Mouse (Mus musculus) cerebellum, postnatal 36 days (tissue): ENCODE data around the gene Zdhhc1.

ENCODE experiments used
- DNase-seq, 2 experiments: peaks; one replicate each; pipeline ENCODE4 v3.0.0; 2021 to 2022; ENCODE audit warnings: mixed read lengths in 2 of 2

Zdhhc1 gene

DNA sequence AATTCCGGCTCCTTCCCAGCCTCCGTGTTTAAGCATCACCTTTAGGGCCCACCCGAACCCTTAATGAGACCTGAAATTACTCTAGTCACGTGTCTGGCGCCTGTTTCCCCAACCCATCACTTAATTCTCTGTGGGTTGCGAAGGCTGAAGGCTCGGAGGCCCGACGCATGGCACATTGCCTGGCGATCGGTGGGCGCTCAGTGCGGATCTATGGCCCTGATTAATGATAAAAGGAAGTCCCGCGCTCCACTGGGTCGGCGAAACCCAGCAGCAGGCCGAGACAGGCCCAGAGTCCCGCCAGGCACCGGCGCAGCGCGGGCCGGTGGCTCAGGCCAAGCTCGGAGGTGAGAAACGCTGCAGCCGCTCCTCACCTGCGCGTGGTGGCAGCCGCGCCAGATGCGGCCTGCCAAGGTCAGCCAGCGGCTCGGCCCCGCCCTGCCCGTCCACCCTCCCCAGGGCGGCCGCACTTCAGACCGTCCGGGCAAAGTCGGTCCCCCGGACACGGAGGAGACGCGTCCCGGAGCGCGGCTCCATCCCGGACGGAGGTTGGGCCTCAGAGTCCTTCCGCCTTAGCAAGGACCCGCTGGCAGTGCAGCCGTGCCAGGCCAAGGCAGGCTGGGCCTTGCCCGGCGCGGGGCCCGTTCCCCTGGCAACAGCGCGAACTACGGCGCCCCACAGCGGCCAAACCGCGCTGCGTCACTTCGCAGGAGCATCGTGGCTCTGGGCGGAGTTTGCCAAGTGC is at the start of gene Zdhhc1:
Zdhhc1 (minus strand) TSS at position 464 of the 742 bp plus-strand sequence.
- peak; percentile 93 to 95 for DNase-seq

DNA sequence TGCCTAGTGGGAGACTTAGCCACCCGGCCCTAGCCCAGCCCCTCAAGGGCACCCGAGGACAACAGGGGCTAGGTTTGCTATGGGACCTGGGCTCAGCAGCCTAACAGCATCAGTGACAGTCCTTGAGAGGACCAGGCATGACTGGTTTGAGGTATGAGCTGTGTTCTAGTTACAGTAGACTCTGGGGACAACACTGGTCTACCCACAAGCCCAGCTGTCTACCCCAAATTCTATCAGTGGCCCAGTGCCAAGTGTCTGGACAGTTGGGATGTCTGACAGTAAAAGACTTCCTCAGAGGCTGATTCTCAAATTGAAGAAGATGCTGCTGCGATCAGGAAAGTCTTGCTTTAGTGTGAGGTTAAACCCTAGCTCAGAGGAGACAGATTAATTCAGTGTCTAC is 48.5 kb upstream of the Zdhhc1 start:
- no peak for DNase-seq

DNA sequence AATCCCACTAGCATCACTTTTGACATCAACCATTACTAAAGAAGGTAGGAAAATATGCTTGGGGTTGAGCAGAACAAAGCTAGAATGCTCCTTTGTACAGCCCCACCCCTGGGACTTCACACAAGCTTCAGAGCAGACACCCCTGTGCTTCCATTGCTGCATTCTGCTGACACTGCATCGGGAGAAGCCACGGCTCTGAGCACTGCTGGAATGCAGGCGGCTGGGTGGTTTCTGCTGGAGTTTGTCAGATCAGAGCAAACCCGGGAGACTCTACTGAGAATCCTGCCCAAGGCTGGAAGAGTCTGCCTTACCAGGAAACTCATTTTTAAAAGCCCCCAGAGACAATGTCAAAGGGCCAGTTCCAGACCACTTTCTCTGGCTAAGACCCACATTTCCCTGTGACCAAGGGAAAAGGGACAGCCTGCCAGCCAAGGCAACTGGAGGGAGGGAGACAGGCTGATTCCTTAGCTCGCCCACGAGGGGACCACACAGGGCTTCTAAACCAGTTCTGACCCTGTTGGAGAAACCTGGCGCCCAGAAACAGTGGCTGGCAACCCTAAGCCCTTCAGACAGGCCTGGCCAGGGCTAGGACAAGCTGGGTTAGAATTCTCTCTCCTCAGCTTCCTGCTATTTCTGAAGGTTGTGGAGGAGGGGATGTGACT is 48.0 kb upstream of the Zdhhc1 start:
- DNase-seq: no peak

DNA sequence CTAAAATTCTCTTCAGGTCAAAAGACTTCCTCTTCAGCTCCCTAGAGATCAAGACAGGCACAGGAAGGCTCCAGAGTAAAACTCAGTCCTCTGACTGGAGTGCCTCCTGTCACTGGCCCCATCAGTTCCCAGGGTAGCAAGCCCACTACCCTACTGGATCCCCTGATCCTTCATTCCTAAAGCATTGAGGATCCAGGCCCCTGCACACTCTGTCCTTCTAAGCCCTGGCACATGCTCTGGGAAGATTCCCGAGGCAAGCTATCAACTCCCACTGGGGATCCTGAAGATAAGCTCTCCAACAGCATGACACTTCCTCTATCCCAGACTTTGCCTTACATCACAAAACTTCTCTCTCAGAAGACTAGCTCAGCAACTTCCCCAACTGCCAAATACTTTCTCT is 47.0 kb upstream of the Zdhhc1 start:
- DNase-seq: no peak

DNA sequence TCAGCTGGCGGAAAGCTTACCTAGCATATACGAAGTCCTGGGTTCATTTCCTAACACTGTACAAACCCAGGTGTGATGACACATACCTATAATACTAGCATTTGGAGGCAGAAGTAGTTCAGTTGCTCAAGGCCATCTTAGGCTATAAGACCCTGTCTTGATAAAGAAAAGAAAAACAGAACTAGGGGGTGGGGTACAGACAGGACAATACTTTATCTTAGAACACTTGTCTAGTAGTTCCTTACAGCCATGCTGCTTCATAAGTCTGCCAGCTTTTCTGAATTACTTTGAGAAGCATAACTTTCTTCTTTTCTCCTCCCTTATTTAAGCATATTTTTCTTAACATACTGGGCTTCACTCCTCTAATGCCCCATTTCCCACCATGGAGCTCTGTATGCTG is 46.1 kb upstream of the Zdhhc1 start:
- no peak for DNase-seq

DNA sequence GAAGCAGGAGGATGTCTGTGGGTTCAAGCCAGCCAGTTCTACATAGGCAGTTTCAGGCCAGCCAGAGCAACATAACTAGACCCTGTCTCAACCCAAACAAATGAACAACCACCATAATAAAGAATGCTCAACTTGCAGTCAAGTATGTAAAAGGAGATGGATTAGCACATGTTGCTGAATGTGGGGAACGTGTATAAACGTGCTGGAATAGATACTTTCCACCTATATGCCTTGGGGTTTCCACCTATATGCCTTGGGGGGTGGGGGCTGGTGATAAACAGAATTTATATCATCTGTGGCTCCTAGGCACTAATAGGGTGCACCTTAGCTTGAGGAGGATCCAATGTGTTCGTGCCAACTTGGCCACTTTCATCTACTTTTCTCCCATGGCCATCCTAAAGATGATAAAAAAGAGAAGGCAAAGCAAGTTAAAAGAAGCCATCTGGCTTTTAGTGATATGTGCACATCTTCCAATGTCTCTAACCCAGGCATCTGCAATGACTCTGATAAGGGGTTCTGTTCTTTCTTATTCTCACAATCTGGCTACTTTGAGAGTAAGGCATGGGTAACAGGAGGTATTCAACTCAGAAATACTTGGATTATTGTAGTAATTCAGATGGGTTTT is 45.4 kb upstream of the Zdhhc1 start:
- DNase-seq: no peak

DNA sequence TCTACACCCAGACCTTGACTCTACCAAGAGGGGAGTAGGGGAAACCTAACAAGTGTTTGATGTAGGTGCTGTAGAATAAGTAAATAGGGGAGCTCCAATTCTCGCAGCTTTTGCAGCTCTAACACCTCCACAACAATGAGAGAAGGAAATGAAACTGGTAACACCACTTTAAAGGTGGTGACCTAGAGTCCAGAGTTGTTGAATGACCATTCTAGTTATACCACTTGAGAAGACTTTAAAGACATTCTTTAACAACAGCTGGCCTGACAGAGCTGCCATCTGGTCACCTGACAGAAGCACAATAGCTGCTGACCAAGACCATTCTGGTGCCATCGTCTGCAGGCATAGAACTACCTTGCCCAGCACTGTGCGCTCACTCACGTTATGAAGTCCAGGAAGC is 42.2 kb upstream of the Zdhhc1 start:
- no peak for DNase-seq

DNA sequence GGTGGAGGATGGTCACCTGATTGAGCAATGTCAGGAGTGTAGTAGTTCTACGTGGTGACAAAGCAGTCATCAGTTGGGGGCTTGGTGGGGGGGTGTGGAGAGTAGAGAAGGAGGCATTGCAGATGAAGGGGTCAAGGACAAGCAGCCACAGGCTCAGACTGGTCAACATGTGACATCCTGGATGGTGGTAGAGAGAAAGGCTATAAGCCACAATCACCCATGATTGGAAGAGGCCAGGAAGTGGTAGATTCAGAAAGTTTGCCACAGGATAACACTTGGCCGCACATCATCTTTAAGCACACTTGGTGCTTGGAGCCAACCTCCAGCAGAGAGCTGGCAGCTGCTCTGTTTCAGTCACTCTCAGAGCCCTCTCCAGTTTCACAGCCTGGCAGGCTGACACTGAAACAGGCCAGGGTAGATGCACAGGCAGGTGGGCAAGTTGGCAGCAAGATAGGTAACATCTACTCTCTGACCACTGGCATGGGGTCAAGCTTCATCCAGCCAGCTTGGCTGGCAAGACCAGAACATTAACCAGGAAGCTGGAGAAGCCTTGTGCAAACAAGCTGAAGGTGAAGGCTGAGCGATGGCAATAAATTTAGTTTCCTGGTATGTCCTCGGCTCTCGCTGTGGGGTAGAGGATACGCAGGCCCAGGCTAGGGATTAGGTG is 40.4 kb upstream of the Zdhhc1 start:
- DNase-seq: peak; percentile 68 to 71

DNA sequence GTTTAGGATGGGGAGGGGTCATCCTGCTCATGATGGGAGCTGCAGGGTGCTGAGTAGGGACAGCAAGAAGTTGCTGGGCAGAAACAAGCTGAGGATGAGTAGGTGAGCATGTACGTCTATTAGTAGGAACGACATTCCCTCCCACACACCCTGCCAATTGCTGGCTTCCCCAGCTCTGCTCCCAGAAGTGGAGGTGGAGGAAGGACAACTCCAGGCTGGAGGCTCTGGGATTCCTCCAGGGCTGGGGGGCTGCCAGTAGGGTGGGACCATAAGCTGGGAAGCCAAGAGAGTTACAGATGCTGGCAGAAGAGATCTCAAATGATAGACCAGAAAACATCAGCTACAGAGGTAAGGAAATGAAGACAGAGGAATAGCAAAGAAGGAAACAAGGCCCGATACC is 39.8 kb upstream of the Zdhhc1 start:
- DNase-seq: no peak

DNA sequence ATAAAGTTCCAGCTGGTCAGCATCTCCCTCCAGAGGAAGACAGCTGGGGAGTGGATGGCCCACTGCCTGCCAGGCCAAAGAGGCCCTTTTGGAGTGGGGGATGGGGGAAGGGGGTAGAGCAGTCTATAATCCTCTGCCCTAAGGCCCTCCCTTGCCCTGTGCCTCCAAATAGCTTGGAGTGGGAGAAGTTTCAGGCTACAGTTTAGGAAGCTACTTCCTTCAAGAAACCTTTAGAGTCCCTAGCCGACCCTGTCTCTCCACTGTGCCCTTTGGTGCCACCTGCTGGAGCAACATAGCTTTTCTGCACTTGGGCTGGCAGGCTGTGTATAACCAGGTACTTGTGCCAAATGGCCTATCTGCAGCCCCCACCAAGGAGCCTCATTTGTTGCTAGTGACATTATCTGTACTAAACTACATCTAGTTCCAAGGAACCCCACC is 37.2 kb upstream of the Zdhhc1 start:
- peak; percentile 75 to 77 for DNase-seq

DNA sequence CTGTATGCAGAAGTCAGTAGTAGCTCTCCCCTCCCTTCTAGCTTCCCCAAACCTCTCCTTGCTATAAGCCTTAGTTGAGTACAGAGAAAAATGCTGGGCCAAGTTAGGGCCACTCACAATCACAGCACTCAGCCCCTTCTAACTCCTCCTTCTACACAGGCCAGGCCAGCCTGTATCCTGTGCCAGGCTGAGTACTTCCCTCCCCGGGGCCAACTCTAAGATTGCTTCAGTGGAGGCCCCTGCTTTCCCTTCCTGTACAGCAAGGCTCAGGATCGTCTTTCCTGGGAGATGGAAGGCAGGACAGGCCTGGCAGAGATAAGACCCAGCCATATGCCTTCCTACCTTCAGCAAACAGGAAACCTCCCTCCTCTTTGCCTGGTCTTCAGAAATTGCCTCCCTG is 36.7 kb upstream of the Zdhhc1 start:
- no peak for DNase-seq

DNA sequence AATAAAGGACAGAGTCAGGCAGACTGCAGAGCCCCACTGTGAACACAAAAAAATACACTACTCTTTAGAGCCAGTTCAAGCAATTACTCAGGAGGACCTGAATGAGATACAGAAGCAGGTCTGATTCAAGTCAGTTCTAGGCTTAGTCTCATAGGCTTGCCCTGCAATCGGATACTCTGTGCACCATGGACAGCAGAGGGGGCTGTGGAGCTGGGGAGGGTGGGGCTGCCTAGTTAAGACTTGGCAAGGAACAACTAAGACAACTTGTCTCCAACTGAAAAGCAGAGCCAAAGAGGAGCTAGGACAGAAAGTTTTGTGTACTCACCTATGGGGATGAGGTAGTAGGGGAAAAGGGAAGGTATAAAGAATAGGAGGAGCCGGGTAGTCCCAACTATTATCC is 35.1 kb upstream of the Zdhhc1 start:
- peak in 1 of 2 experiments; percentile 47 for DNase-seq

DNA sequence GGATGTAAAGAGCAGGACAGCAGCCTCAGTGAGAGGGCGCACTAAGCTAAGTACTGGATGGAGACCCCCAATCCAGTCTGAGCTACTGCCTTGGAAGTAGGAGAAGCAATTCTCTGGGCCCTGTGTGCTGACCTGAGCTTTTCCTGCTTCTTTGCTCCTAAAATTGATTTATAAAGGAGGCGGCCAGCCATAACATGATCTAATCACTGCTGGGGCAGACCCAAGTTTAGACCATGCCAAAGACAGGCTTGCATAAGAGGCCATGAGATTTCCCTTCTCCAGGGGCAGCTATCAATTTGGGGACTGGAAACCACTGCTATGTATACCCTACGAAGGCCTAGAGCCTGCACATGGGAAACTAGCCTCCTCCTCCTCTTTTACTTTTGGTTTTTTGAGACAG is 32.6 kb upstream of the Zdhhc1 start:
- DNase-seq: no peak

DNA sequence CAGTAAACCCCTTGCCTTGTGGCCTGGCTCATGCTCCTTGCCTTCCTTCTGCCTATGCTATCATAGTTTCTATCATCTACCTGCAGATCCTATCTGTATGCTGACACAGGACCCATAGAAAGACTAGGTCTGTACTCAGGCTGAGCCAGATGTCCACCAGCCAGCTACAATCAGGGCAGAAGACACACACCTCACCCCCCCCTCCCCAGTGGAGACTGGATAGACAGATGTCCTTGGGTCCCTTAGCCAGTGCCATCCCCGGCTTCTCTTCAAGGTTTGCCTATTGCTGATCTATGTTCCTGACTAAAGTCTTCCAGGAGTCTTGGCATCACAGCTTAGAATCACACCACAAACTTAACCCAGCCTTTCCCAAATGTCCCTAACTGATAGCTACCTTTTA is 31.5 kb upstream of the Zdhhc1 start:
- no peak for DNase-seq

DNA sequence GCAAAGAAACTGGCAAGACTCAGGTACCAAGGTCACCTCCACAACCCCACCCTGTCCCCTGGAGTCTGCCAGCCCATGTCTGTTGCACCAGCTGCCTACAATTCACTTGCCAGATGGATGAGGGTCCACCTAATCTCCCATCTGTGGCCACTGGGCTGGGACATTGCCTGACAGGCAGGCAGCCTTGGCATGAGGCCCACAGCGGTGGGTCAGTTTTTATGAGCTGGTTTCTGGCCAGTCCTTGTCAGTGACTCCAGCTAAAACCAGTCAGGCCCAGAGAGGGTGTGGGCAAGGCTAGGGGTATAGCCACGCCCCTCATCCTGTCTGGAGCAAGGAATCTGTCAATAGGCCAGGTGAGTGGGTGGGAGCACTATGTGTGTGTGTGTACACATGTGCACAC is 30.4 kb upstream of the Zdhhc1 start:
- peak in 1 of 2 experiments; percentile 20 for DNase-seq

DNA sequence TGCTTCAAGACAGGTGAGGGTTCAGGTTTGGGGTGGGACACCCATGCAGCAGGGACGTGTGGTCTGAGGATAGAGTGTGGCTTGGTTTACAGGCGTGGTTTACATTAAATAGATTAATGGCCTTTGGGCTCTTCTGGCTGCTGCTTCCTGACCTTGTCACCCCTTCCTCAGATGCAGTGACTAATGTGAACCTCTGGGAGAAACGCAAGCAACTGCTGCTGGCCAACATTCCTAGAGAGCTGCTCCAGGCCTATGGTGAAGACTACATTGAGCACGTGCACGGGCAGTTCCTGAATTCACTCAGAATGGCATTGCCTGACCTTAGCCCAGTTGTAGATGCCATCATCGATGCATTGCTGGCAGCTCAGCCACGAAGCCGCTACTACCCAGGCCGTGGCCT is 26.2 kb upstream of the Zdhhc1 start:
- no peak for DNase-seq

DNA sequence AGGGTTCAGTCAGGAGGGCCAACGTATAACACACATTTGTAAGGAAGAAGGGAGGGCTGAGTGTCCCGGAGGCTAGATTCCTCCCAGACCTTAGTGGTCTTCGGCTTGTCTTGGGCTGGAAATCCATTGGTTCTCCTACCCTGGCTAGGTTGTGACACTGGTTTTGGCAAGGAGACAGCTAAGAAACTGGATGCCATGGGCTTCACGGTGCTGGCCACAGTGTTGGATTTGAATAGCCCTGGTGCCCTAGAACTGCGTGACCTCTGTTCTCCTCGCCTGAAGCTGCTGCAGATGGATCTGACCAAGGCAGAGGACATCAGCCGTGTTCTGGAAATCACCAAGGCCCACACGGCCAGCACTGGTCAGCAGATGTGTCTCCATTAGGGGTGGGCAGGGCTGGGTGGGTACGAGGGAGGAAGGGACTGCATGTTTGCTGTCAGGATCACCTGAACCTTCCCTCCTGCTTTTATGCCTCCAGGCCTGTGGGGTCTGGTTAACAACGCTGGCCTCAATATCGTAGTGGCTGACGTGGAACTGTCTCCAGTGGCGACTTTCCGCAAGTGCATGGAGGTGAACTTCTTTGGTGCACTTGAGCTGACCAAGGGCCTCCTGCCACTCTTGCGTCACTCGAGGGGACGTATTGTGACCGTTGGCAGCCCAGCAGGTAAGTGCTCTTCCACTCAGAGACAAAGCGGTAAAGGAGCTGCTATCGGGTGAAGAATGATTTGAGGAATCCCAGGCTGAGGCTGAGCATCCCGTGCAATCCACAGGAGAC is 25.5 kb upstream of the Zdhhc1 start:
- DNase-seq: no peak

DNA sequence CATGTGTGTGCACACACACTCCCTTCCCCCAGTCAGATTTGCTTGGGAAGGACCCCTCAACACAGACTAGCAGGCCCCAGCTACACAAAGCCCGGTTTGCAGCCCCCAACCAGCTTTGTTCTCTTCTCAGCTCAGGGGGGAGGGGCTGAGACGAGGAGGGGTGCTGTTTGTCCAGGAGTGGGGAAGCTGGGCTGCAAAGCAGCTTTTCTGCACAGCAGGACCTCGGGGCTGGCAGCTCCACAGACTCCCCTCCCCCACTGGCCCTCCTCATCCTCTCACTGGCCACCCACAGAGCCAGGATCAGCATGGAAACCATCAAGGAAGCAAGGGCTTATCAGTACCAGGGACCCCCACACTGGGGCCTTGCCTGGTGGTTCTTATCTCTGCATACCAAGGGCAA is 24.4 kb upstream of the Zdhhc1 start:
- DNase-seq: no peak

DNA sequence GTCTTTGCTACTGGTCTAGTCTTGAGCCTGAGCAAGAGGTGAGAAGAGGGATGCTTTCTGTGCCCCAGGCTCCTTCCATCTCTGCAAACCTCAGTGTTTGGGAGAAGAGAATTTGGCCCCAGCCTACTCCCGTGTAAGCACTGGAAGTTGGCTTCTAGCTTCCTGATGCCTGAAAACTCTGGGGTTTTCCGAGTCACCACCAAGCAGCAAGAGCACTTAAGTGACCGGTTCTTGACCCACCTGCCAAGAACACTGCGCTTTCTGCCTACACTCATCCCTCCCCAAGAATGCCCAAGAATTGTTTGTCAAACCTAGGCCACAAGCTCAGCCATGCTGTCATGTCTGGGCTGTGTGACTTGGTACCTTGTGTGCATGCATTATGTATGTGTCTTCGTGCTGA is 23.8 kb upstream of the Zdhhc1 start:
- no peak for DNase-seq

DNA sequence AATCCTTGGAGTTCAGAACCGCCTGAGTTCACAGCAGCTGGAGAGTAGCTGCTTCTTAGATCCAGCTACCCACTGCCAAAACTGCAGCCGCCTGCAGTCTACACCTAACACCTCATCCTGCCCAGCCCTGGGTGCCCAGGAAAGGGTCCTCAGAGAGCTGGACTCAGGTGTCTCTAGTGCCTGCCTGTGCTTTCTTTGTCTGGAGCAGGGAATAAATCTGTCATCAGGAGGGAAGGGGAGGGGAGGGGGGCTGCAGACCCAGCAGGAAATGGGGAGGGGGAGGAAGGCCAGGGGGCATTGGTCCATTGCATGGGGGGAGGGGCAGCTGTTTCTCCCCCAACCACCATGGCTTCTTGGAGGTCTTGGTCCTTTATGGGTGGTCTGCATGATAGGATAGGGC is 22.9 kb upstream of the Zdhhc1 start:
- DNase-seq: no peak

DNA sequence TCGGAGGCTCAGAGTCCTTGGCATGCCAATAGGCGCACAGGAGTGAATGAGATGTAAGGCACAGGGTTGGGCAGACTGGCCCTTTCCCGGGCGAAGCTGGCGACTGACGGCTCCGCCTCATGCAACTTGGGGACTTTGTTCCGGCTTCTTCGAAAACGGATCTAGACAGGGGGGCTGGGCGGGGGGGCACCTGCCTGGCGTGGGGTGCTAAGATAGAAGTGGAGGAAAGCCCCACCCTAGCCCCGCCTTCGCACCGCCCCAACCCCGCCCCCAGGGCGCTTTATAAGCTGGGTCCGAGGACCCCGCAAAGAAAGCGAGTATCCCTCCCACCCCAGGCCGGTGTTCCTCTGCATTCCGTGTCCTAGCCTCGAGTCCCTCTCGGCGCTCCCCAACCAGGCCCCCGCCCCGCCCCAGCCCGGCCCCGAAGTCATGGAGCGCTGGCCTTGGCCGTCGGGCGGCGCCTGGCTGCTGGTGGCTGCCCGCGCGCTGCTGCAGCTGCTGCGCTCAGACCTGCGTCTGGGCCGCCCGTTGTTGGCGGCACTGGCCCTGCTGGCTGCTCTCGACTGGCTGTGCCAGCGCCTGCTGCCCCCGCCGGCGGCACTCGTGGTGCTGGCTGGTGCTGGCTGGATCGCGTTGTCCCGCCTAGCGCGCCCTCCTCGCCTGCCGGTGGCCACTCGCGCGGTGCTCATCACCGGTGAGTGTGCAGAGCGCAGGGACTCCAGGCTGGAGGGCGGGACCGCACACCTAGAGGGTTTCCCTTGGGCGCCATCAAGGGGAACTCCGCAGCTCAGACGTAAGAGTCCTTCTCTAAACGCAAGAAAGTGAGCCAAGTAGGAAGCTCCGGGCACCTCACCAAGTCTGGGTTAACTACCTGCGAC is 22.0 kb upstream of the Zdhhc1 start, which contains the start of gene Hsd11b2:
Hsd11b2 (plus strand) TSS at position 320 of the 878 bp plus-strand sequence.
- DNase-seq: peak; percentile 25 to 30

DNA sequence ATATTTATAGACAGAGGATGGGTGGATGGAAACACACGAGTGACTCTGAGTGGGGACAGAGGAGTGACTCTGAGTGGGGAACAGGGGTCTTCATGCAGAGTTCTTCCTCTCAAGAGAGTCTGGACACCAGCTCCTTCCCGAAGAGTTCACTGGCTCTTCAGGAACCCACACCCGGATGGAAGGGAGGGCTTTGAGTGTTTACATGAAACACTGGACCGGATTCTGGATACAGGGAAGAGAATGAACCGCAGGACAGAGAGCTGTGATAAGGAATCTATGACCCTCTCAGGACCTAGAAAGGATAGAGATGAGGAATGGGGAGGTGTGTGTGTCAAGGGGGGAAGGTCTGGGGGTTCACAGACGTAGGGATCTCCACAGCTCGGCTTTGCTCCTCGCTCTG is 20.6 kb upstream of the Zdhhc1 start:
- DNase-seq: no peak
